Mouse (Mus musculus): Measurements from ENCODE around the gene Olfr177.

DNA sequence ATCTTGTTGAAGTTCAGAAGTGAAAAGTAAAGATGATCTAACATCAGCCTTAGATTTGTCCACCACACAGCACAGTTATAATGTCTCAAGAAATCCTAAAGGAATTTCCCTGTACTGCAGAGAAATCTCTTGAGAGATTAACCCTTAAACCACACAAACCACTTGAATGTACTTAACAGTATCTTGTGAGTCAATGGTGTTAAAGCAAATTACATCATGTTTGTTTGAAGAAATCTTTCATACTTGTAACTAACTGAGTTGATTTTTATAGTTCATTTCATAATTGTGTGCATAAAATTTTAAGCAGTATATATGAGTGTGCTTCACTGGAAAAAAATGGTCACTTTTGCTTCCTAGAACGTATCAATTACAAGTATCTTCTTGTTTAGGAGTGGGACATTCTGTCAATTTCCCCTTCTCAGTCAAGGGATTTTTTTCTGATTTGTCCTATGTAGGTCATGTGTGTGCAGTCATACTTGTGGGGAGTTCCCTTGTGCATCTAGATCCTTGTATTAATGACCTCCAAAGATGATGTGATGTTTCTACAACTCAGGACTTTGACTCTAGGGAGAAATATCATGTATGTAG lies 47.7 kb downstream of the Olfr177 start, which contains the start of gene Olfr175-ps1:
- TF ChIP-seq CTCF (IDR thresholded peaks at IDR 0.05; ENCODE audit: control insufficient read depth, insufficient read depth, insufficient replicate concordance, low read depth, low read length): no peak
- TF ChIP-seq POLR2A (IDR thresholded peaks at IDR 0.05; ENCODE audit: control insufficient read depth, low read depth, low read length): no peak

Data from testis, adult 2 months (tissue).